Mouse (Mus musculus) megakaryocyte-erythroid progenitor cell, adult 5-6 weeks (primary cell): ENCODE results near the gene Clptm1. TPM values are rescaled to one million over a fixed set of nuclear protein-coding genes. Genes with fewer than 3 reads are reported as not detected.

ENCODE experiments used
- ATAC-seq: replicated peaks from 2 replicates; pipeline ENCODE4 v1.8.0; 2016; ENCODE audit warnings: mild to moderate bottlenecking, inconsistent platforms; ENCODE audit not compliant: severe bottlenecking, poor library complexity, low FRiP score, low TSS enrichment
- total RNA-seq, 2 experiments: library from RNA; stranded (forward) in 1 of 2; stranded (reverse) in 1 of 2; fragments of 200-1000, 215-1000 nt in 1 of 2; fragments of >200 nt in 1 of 2; fragmentation: Nextera tagmentation in 1 of 2; gene quantifications; 2 replicates each; pipeline ENCODE4 v1.2.3; 2014 to 2017

Clptm1 gene
- total RNA-seq, 2 experiments from 2014 or later, result 37.3 to 45.9 TPM

DNA sequence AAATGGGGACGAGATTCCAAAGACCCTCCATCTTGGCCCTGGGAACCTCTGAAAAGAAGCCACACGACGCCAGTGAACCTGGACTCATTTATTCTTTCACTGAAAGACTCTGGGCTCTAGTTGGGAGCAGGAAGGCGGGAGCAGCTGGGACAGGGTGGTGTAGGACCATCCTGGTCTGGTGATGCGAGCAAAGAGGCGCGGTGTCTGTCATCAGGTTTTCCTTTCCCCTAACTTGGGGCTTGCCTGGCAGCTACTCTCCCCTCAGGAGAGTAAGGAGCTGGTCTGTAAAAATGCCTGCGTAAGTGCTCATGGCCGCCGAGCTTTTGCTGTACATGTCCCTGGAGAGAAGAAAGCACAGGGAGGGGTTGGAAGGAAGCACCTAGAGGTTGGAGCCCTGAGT, 6.7 kb upstream of the Clptm1 start:
- no peak for ATAC-seq

DNA sequence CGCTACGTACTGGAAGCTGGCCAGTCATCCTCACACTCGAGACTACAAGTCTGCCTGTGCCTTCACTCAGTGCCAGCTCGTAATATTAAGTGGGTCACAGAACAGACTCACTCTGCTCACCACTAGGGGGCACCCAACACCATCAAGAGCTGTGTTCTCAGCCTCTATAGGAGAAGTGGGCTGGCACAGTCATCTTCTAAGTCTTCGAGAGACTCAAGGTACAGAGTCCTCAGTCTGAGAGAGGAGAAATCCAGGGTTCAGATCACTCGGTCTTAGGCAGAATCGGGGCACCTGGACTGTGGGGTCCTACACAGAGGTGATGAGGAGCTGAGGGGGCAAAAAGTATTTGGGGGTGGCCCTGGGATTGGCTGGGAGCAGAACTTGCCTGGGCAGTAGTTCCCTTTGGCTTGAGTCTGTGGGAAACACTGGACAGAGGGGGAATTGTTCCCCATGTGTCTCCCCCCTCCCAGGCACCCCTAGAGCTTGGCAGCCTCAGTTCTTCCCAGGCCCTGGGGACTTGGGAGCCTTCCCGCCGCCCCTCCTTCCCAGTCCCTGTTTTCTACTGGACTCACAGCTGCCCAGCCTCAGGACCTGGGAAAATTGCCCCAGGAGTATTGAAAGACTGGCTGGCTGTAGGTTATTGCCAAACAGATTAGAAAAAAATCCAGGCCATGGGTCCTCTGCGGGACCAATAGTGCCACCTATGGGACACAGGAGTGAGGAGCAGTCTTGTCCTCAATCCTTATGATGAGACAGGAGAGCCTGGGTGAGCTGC, 4.3 kb upstream of the Clptm1 start:
- peak; percentile 75 for ATAC-seq

DNA sequence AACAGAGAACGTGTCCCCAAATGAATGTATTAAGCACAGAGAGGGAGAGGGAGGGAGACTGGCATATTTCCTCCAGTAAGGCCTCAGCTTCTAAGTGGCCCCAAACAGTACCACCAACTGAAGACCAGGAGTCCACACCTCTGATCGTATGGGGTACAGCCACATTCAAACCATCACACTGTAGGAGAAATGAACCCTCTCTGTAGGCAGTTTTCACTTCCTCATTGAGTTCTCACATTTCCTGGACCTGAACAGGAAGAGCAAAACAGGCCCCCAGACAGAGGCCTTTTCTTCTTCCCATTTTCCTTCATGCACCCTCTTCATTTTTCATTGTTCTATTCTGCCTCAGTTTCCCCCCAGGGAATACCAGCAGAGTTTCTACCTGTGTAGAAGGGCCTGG, 2.6 kb upstream of the Clptm1 start:
- ATAC-seq, result no peak

DNA sequence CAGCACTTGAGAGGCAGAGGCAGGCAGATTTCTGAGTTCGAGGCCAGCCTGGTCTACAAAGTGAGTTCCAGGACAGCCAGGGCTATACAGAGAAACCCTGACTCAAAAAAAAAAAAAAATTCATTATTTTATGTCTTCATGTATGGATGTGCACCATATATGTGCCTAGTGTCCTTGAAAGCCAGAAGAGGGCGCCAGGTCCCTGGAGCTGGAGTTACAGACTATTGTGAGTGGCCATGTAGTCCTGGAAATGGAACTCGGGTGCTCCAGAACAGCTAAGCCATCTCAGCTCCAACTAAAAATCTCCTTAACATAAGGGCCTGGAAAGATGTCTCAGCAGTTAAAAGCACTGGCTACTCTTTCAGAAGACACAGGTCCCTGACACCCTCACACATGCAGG, 1.9 kb upstream of the Clptm1 start:
- ATAC-seq, result no peak

DNA sequence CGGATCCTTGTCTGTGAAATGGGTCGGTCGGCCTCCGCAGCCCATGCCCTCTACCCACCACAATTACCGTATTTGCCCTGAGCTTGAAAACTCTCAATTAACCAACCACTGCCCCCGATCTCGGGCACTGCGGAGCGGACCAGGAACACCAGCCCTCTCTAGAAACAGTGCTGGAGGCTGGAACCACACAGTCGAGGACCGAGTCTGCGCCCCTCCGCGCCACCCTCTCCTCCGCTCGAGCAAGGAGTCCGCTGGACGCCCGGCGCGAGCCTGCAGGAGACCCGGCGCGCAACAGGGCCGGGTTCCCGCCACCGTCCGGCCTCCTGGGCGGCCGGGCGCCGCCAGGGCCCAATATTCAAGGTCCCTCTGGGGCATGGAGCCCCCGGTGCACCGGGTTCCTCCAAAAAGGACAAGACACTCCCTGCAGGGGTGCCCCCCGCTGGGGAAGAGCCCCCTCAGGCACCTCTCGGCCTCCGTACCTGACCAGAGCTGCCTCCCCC, 328 bp downstream of the Clptm1 start:
- no peak for ATAC-seq

DNA sequence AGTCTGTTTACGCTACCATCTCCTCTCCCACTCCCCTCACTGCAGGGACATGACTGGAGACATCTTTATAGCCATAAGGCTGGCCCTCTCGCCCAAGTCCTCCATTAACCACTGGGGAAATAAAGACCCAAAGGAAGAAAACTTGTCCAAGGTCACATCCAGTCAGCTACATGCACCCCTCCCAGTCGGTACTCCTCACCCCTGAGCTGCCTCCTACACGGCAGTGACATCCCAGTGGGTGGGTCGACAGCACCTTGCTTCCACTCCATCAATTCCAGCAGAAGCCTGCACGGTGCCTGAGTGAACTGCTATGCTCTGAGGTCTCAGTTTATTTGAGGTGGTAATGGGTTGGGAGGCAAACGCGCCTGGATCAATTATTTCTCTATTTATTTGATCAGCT, 893 bp downstream of the Clptm1 start:
- ATAC-seq, result no peak

DNA sequence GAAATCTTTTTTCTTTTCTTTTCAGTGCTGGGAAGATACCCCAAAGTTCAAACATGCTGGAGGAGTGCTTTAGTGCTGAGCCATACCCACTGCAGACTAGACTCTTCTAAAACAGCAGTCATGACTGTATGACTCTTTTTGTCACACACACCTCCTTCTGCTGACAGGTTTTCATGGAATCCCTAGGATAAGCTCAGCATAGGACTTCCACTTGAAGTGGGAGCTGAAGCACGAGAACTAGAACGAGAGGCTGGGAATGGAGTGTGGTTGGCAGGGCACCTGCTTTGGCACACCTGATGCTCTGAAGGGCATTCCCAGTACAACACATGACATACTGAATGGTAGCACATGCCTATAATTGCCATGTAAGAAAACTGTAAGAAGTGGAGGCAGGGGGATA, 12.2 kb downstream of the Clptm1 start:
- no peak for ATAC-seq

DNA sequence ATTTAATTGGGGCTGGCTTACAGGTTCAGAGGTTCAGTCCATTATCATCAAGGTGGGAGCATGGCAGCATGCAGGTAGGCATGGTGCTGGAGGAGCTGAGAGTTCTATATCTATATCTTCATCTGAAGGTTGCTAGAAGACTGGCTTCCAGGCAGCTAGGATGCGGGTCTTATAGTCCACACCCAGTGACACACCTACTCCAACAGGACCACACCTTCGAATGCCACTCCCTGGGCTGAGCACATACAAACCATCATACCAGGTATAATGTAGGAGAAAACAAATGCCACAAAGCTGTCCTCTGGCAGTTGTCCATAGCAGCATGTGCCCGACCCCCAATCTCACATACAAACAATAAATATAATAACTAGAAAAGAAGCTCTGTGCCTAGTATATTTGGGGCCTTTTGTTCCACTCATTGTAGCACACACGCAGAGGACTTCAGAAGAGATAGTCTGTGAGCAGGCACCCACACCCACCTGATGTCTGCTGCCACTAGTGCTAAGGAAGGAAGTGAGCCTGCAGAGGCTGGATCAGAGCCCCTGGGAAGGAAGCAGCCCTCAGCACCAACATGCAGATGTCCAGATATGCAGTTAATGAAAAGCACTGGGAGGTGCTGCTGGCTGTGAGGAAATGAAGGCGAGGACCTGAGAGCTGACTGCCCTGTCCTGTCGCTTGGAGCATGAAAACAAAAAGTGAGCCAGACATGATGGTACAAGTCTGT, 13.6 kb downstream of the Clptm1 start:
- ATAC-seq, result 0 out of 2 replicates have a peak, but pooled peaks have one; percentile 10

DNA sequence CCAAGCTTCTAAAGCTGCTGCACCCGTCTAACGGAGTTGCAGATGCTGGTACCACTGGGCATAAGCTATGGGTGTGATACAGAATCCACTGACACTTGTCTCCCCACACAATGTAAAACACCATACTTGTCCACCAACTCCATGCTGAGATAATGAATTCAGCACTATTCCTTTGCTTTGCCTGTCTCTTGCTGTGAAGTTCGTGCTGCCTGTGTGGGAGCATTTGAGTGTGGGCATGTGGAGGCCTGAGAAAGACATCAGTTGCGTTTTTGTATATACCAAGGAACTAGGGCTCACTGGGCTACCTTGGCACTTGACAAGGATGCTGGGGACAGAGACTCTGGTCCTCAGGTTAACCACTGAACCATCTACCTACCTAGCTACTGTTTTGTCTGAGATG, 23.6 kb downstream of the Clptm1 start:
- no peak for ATAC-seq

DNA sequence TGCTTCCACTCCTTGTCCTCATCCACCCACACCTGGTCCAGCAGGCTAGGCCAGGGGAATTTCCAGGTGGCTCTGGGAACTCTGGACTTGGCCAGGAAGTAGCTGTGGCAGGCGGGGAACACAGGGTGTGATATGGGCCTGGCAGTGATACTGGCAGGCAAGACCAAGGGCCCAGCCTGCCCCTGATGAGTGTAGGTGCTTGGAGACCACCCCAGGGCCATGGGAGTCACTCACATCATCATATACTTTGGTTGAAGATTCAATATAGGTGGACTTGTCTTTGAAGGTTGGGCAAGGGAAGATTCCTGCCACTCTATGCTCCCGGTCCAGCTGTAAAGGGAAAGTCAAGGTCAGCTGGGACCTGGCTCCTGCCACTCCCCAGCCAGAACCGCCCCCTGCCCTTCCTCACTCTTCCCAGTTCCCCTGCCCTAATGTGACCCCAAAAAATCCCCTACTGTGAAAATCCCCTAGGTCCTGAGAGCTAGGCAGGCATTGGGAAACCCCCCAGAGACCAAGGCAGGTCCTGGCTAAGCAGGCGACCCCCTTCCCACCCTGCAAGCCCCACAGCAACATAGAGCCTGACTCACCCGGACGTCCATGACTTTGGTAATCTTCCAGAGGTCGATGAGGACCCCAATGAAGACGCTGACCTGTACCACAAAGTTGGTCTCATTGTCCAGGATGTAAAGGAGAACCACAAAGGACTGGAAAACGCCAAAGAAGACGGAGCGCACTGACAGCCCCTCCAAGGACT, 29.6 kb downstream of the Clptm1 start:
- ATAC-seq, result no peak

DNA sequence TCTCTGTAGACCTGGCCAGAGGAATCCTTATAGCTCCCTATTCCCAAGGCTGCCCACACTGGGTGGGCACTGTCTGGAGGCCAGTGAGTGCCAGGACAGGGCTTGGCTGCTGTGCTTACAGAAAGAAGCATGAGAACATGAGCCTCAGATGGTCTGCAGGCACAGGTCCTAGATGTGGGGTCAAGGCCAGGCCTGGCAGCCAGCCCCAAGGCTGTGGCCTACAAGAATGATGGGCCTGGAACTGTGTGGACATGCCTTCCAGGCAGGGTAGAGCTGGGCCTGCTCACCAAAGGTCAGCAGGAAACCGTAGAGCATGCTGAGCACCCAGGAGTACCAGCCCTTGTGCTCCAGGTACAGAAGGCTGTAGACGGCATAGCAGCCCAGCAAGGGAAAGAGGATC, 30.2 kb downstream of the Clptm1 start:
- no peak for ATAC-seq

DNA sequence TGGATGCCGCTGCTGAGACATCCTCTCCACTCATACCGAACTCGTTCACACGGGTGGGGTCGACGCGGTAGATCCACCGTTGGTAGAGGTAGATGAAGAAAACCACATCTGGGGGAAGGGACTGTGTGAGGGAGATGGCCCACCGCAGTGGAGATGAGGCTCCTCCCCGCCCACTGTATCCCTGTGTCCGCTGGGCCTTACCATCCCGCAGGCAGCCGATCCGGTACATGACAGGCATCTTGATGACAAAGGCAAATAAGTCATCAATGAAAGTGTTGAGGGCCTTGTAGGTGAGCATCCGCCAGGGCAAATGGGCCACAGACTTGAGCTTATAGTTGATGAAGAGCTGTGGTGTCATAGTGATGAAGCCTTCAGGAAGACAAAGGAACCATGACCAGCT, 31.0 kb downstream of the Clptm1 start:
- ATAC-seq, result no peak

DNA sequence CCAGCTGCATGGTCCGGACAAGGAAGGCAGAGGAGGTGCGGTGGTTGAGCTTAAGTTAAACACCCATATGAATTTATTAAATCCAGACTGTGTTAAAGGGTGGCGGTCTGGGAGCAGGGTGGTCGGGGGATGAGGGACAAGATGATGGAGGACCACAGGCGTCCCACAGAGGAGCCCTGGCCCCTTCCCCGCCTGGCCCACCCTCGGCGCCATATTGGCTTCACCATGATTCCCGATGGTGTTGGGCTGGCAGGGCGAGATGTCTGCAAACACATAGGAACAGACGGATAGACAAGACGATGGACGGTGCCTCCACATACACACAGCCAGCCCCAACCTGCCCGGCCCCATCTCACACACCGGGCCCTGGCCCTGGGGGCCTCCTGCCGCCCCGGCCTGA, 31.6 kb downstream of the Clptm1 start:
- no peak for ATAC-seq

DNA sequence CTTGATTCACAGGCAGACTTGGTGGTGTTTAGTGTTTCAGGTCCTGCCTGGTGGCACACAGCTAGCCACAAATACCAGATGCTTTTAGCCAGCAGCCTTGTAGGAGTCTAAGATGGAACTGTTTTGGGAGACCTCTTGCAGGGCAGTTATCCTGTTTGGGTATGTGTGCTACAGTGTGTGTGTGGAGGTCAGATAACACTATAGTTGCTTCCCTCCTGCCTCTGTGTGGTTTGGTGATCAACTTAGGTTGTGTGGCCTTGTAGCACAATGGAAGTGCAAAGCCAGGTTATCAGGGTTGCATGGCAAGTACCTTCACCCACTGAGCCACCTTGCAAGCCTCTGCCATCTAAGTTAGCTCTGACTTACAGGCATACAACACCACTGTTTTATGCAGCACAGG, 32.1 kb downstream of the Clptm1 start:
- peak; percentile 59 for ATAC-seq

DNA sequence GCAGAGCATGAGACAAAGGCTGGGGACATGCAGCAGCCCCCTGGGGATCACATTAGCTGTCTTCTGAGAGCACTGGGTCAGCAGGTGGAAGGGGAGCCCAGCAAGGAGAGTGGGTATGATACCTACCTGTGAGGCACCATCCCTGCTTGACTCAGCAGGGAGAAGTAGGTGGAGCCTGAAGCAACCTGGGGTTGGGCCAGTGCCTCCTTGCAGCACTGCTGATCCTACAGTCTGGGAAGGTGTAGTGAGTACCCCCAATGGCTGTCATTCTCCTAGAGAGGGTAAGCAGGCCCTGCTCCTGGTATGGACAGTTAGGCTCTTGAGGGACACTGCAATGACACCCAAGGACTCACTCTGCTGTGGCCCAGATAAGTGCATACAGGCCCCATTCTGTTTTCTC, 32.6 kb downstream of the Clptm1 start:
- peak; percentile 6 for ATAC-seq

DNA sequence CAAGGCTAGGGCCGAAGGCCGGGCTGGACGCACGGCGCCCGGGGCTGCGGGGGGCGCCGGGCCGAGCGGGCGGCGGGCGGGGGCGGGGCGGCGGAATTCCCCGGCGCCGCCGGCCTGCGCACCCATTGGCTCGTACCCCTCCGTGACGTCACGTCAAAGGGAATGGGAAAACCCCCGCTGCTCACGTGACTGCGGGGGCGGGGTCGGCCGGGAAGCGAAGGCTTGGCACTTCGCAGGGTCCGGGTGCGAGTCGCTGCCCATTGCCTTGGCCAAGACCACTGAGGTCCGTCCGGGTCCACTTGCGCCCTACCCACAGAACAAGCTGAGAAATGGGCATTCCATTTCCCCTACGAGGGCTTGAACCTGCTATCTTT, 35.5 kb downstream of the Clptm1 start, which contains the start of gene Relb:
Gene Relb, minus strand, starts transcription at position 78 of the 374 bp plus-strand sequence.
- 0 out of 2 replicates have a peak, but pooled peaks have one; percentile 6 for ATAC-seq

DNA sequence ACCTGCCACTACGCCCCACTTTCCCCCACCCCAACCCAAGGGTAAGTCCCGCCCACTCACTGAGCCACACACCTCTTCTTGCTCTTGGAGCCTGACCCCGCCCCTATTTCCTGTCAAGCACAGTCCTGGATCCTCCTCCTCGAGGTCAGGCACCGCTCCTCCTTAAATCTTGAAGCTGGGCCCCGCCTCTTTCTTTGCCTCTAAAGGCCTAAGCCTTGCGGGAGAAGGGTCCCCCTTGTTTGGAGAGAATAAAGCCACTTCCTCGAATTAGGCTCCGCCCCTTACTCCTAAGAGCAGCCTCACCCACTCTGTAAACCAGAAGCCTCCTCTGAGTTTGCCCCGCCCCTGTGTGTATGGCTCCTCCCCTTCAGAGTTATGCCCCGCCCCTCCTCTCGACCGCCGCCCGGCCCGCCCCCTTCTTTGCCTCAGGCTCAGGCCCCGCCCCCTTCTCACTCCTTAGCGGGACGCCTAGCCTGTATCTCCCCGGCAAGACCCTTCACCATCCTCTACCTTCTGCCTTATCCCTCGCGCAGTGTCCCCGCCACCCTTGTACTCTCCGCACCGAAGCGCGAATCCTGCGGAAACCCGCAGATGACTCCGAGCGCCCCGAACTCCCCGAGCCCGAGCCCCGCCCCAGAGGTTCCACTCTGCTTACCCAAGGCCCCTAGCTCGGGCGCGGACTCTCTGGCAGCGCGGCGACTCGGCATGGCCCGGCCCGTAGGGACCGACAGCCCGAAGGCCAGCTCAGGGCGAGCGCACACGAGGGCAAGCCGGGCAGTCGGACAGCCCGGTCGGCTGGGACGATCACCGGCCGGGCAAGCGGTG, 36.1 kb downstream of the Clptm1 start:
- peak; percentile 80 for ATAC-seq

DNA sequence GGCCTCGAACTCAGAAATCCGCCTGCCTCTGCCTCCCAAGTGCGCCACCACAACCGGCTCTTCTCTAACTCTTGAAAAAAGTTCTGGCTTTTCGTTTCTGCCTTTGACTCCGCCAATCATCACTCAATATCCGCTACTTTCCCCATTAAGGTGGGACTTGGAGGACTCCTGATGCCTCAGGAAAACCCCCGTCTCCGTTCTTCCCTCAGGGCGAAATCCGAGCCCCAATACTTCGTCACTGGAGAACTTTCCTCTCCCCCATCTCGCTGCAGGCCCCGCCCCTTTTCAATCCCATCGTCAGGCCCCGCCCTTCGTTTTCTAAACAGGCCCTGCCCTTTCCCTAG, 36.7 kb downstream of the Clptm1 start:
- ATAC-seq, result no peak

DNA sequence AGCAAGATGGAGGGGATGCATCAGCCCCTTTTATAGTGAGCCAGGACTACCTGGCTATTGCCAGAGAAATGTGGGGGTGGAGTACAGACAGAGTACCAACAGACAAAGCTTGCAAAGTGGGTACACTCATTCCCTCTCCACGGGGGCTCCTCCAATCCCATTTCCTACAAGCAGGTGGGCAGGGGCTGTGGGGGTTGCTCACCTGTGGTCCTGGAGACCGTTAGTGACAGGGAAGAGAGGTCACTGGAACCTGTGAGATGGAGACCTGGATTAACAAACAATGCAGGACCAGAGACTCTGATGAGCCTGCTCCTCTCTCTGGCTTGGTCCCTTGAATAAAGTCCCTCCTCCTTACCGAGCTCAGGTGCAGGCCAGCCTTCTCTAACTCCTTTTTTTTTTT, 37.1 kb downstream of the Clptm1 start:
- no peak for ATAC-seq
